Mouse (Mus musculus) liver, embryonic 11.5 days (tissue): ENCODE measurements around the gene Rbm19. TPM values are rescaled to one million over a fixed set of nuclear protein-coding genes. Genes with fewer than 3 reads are reported as not detected.

Experiments used
- ATAC-seq: fragments of 200-750 bp; cut with Nextera tagmentation; replicated peaks from 2 replicates; pipeline ENCODE4 v1.8.0; 2017; ENCODE audit warnings: moderate number of reproducible peaks, mild to moderate bottlenecking, moderate TSS enrichment, moderate library complexity; ENCODE audit not compliant: low FRiP score
- DNase-seq: peaks from one replicate; pipeline ENCODE4 v3.0.0-alpha.2; 2017; ENCODE audit warnings: low spot score
- H3K27ac ChIP-seq: fragments of 300-500 bp; sonication (generic); 2 replicates; pipeline ENCODE4 v1.5.1; 2014; ENCODE audit warnings: mild to moderate bottlenecking, low read depth, low read length, control low read depth
- H3K27me3 ChIP-seq: fragments of 300-500 bp; sonication (generic); replicated peaks from 2 replicates; pipeline ENCODE4 v1.6.1; 2014; ENCODE audit warnings: low read length, mixed read lengths; ENCODE audit not compliant: control insufficient read depth, insufficient read depth
- H3K36me3 ChIP-seq: fragments of 300-500 bp; sonication (generic); 2 replicates; pipeline ENCODE4 v1.6.1; 2014; ENCODE audit warnings: mild to moderate bottlenecking, low read length, moderate library complexity, mixed read lengths; ENCODE audit not compliant: control insufficient read depth, insufficient read depth
- H3K4me1 ChIP-seq: fragments of 300-500 bp; sonication (generic); replicated peaks from 2 replicates; pipeline ENCODE4 v1.6.1; 2014; ENCODE audit warnings: low read length, mixed read lengths; ENCODE audit not compliant: control insufficient read depth, insufficient read depth
- H3K4me2 ChIP-seq: fragments of 300-500 bp; sonication (generic); 2 replicates; pipeline ENCODE4 v1.6.1; 2014; ENCODE audit warnings: mild to moderate bottlenecking, control low read depth, moderate library complexity
- H3K4me3 ChIP-seq: fragments of 300-500 bp; sonication (generic); 2 replicates; pipeline ENCODE4 v1.5.1; 2014; ENCODE audit warnings: low read depth, low read length, control low read depth
- H3K9ac ChIP-seq: fragments of 300-500 bp; sonication (generic); 2 replicates; pipeline ENCODE4 v1.6.1; 2014; ENCODE audit warnings: low read depth, low read length, control low read depth
- H3K9me3 ChIP-seq: fragments of 300-500 bp; sonication (generic); 2 replicates; pipeline ENCODE4 v1.6.1; 2016; ENCODE audit warnings: low read length, inconsistent platforms, mixed read lengths; ENCODE audit not compliant: control insufficient read depth
- WGBS: fragments of 180-500 bp; shearing (Covaris S2); extraction: QIAGEN DNeasy Blood & Tissue Kit; methylation state at CpG from one replicate; pipeline ENCODE4 v1.1.7; 2014; 5-methylcytosine and 5-hydroxymethylcytosine counted together
- polyA plus RNA-seq: library from polyadenylated mRNA; unstranded; fragments of >200 nt; fragmentation: Nextera tagmentation; extraction: Ambion mirVana; gene quantifications from 2 replicates; pipeline ENCODE4 v1.2.1, GENCODE M21; 2014

Gene Rbm19
- polyA plus RNA-seq, 1 experiment from 2014 or later: 31.8 TPM

DNA sequence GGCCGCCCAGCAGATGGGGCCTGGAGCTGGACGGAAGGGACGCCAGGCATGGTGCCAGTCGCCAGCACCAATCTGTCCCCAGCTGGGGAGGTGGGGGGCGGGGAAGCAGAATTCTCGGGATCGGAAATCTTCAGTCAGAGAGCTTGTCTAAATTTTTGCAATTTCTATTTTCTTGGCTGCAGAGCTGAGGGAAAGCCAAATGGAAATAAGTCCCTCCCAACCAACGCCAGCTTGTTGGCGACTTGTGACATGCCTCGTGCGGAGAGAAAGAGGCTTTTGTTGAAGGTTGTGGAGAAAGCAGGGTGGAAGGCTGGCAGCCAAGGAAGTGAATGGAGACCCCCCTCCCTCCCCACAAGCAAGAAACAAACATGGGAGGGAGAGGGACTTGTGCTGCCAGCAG, 119.3 kb downstream of the Rbm19 start:
- H3K9ac ChIP-seq: no peak overlapping the region
- no peaks in the 10 kb centered on the region for H3K9me3 ChIP-seq
- no peak overlapping the region for H3K27ac ChIP-seq
- H3K27me3 ChIP-seq: peaks cover 11% of the 10 kb centered on the region
- no peak overlapping the region for H3K4me3 ChIP-seq
- no peak for ATAC-seq
- no peaks in the 10 kb centered on the region; the same call in 1 of the 2 replicates for H3K4me1 ChIP-seq
- no peaks in the 10 kb centered on the region for H3K36me3 ChIP-seq
- no peak overlapping the region for H3K4me2 ChIP-seq
- 76% methylated on average over 11 of the region's 11 CpGs for WGBS
- DNase-seq: no peak

- Histone ChIP-seq H3K9me3 (no peaks in the 10 kb centered on the region), H3K9ac (no peak overlapping the region), H3K4me2 (no peak overlapping the region), H3K4me3 (no peak overlapping the region), H3K27ac (no peak overlapping the region), H3K27me3 (peaks cover 23% of the 10 kb centered on the region), H3K4me1 (no peaks in the 10 kb centered on the region), H3K36me3 (no peaks in the 10 kb centered on the region)
- DNase-seq (no peak), ATAC-seq (no peak)
- WGBS: 84% methylated on average over 7 of the region's 7 CpGs
Observed at GRCm38 (mm10) chr5:120240071-120240470, 123.8 kb downstream of the Rbm19 start.

DNA sequence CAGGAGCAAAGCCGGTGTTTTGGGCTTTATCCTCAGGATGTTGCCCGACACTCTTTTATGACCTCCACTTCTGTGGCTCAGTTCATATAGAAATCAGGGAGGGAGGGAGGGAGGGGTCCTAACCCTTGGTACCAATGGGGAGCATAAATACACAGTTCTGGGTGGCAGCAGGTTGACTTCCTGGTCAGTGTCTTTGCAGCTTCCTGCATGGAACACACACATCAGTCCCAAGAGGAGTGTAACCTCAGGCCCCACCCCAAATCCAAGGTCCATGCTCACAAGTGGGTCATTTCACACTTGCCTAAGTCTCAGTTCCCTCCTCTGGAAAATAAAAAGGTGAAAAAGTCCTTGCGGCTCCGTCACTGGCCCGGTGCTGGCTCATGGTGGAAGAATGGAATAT, 129.1 kb downstream of the Rbm19 start:
- H3K9ac ChIP-seq: no peak overlapping the region
- no peak overlapping the region for H3K27ac ChIP-seq
- H3K9me3 ChIP-seq: no peaks in the 10 kb centered on the region
- ATAC-seq (no peak), DNase-seq (no peak)
- no peaks in the 10 kb centered on the region for H3K36me3 ChIP-seq
- 57% methylated on average over 5 of the region's 5 CpGs for WGBS
- no peak overlapping the region for H3K4me3 ChIP-seq
- no peaks in the 10 kb centered on the region for H3K4me1 ChIP-seq
- H3K27me3 ChIP-seq: peaks cover 29% of the 10 kb centered on the region
- H3K4me2 ChIP-seq: no peak overlapping the region
